Mouse (Mus musculus) A20 (cell line): ENCODE data around the gene Pdpn.

ENCODE experiments used
- DNase-seq: peaks from one replicate; pipeline ENCODE4 v3.0.0-alpha.2; 2011; ENCODE audit warnings: low read depth, low spot score

Gene Pdpn

GRCm38 (mm10) chr4:143298431-143299315 is 691 bp downstream of the Pdpn start:
- no peak for DNase-seq

GRCm38 (mm10) chr4:143297016-143297556 is 2.3 kb downstream of the Pdpn start:
- DNase-seq = no peak

- no peak for DNase-seq
Observed at GRCm38 (mm10) chr4:143296153-143296552, 3.2 kb downstream of the Pdpn start.

GRCm38 (mm10) chr4:143294324-143294723 is 5.0 kb downstream of the Pdpn start:
- no peak for DNase-seq

GRCm38 (mm10) chr4:143288880-143289279 is 10.5 kb downstream of the Pdpn start:
- DNase-seq = no peak

- DNase-seq = peak; percentile 46
Observed at GRCm38 (mm10) chr4:143288473-143288872, 10.9 kb downstream of the Pdpn start.

GRCm38 (mm10) chr4:143287065-143287464 is 12.3 kb downstream of the Pdpn start:
- DNase-seq = no peak

GRCm38 (mm10) chr4:143280166-143280565 is 19.2 kb downstream of the Pdpn start:
- peak; percentile 79 for DNase-seq

- DNase-seq = no peak
Observed at GRCm38 (mm10) chr4:143279661-143280060, 19.7 kb downstream of the Pdpn start.

GRCm38 (mm10) chr4:143279016-143279415 is 20.3 kb downstream of the Pdpn start:
- no peak for DNase-seq

- no peak for DNase-seq
Observed at GRCm38 (mm10) chr4:143278429-143278871, 20.9 kb downstream of the Pdpn start.

GRCm38 (mm10) chr4:143277319-143277718 is 22.0 kb downstream of the Pdpn start:
- DNase-seq = no peak

GRCm38 (mm10) chr4:143271571-143271970 is 27.8 kb downstream of the Pdpn start:
- no peak for DNase-seq

- DNase-seq = no peak
Observed at GRCm38 (mm10) chr4:143270903-143271302, 28.5 kb downstream of the Pdpn start.

GRCm38 (mm10) chr4:143262696-143263095 is 36.7 kb downstream of the Pdpn start:
- DNase-seq = no peak

- no peak for DNase-seq
Observed at GRCm38 (mm10) chr4:143259718-143260349, 39.5 kb downstream of the Pdpn start.

- peak; percentile 67 for DNase-seq
Observed at GRCm38 (mm10) chr4:143258517-143258916, 40.8 kb downstream of the Pdpn start.

GRCm38 (mm10) chr4:143257971-143258370 is 41.4 kb downstream of the Pdpn start:
- DNase-seq = no peak

GRCm38 (mm10) chr4:143255541-143255940 is 43.8 kb downstream of the Pdpn start:
- no peak for DNase-seq

- no peak for DNase-seq
Observed at GRCm38 (mm10) chr4:143253356-143253755, 46.0 kb downstream of the Pdpn start.

GRCm38 (mm10) chr4:143248050-143248449 is 51.3 kb downstream of the Pdpn start:
- DNase-seq = peak; percentile 55

GRCm38 (mm10) chr4:143241294-143241693 is 58.1 kb downstream of the Pdpn start:
- DNase-seq = no peak
